Mouse (Mus musculus) heart, embryonic 12.5 days (tissue): ENCODE results near the gene Tmem60. TPM values are rescaled to one million over a fixed set of nuclear protein-coding genes. Genes with fewer than 3 reads are reported as not detected.
A peak's percentile ranks its signal among the peaks of the same experiment; 100 is the strongest.

Source experiments
- ATAC-seq: fragments of 200-750 bp; cut with Nextera tagmentation; 2 replicates; pipeline ENCODE4 v1.8.0; 2017; ENCODE audit warnings: moderate TSS enrichment, moderate library complexity; ENCODE audit not compliant: insufficient number of reproducible peaks, low FRiP score
- H3K27ac ChIP-seq: fragments of 300-500 bp; sonication (generic); 2 replicates; pipeline ENCODE4 v1.5.1; 2016; ENCODE audit warnings: mild to moderate bottlenecking, moderate library complexity; ENCODE audit not compliant: poor library complexity, severe bottlenecking
- H3K27me3 ChIP-seq: fragments of 300-500 bp; sonication (generic); replicated peaks from 2 replicates; pipeline ENCODE4 v1.6.1; 2016; ENCODE audit warnings: mild to moderate bottlenecking, moderate library complexity
- H3K36me3 ChIP-seq: fragments of 300-500 bp; sonication (generic); 2 replicates; pipeline ENCODE4 v1.6.1; 2016; ENCODE audit warnings: mild to moderate bottlenecking, moderate library complexity
- H3K4me1 ChIP-seq: fragments of 300-500 bp; sonication (generic); replicated peaks from 2 replicates; pipeline ENCODE4 v1.6.1; 2016; ENCODE audit warnings: mild to moderate bottlenecking
- H3K4me2 ChIP-seq: fragments of 300-500 bp; sonication (generic); 2 replicates; pipeline ENCODE4 v1.6.1; 2016; ENCODE audit warnings: mild to moderate bottlenecking, moderate library complexity
- H3K4me3 ChIP-seq: fragments of 300-500 bp; sonication (generic); 2 replicates; pipeline ENCODE4 v1.5.1; 2016; ENCODE audit warnings: mild to moderate bottlenecking
- H3K9ac ChIP-seq: fragments of 300-500 bp; sonication (generic); 2 replicates; pipeline ENCODE4 v1.6.1; 2016; ENCODE audit warnings: mild to moderate bottlenecking, moderate library complexity
- H3K9me3 ChIP-seq: fragments of 300-500 bp; sonication (generic); replicated peaks from 2 replicates; pipeline ENCODE4 v1.6.1; 2016; ENCODE audit warnings: mild to moderate bottlenecking, moderate library complexity
- WGBS: fragments of 180-500 bp; shearing (Covaris S2); methylation state at CpG from one replicate; pipeline ENCODE4 v1.1.7; 2016; 5-methylcytosine and 5-hydroxymethylcytosine counted together
- polyA plus RNA-seq: library from polyadenylated mRNA; unstranded; fragments of >200 nt; fragmentation: Nextera tagmentation; extraction: Ambion mirVana; gene quantifications from 2 replicates; pipeline ENCODE4 v1.2.1, GENCODE M21; 2016

The Tmem60 gene
- polyA plus RNA-seq = 50.4 and 51.1 TPM in 2 replicates

DNA sequence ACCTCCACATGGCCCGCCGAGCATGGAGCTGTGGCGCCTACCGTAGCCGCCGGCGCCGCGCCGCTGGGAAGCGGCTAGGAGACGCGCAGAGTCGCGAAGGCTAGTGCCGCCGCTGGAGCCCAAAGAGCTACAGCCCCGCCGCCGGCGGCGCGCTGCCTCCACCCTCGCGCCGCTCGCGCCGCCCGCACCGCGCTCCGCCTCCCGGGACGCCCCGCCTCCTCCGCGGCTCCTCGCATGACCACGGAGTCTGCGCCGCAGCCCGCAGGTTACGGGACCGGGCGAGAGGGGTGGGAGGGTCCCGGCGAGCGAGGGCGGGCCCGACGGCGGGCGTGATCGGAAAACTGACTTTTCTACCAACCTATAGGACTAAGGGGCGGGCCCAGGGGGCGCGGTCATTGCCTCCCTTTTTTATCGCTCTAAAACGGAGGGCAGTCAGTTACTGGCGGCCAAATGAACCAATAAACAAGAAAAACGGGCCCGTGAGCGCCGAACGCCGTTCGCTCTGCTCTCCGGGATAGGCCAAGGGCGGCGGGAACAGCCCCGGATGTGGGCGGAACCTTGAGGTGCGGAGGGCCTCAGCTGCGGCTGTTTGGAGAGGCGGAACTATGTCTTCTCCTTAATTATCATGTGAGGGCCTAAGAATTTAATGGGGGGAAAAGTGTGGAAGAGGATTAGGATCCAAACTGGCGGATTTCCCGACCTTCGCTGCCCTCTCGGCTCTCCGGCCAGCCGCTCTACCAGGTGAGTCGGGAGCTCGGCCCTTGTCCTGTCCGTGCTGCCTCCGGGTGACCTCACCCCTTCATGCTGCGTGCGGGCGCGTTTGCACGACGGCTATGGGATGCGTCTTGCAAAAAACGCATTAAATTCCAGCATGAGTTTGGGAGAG, at the start of gene Tmem60, which contains the start of gene Phtf2:
Gene Tmem60 (plus strand): TSS at position 277 of the 886 bp plus-strand sequence.
Gene Phtf2 (minus strand): TSS at position 210 of the 886 bp plus-strand sequence.
- under 1% methylated on average over 92 of the region's 94 CpGs for WGBS
- peak; percentile 99 for ATAC-seq
- Histone ChIP-seq H3K4me1 (peaks cover 29% of the 10 kb centered on the region), H3K4me3 (peak within 1 kb of the TSS; percentile 93), H3K9me3 (no peaks in the 10 kb centered on the region), H3K36me3 (peaks cover 15% of the 10 kb centered on the region), H3K4me2 (peak within 1 kb of the TSS; percentile 84), H3K27ac (peak within 1 kb of the TSS; percentile 96), H3K27me3 (no peaks in the 10 kb centered on the region), H3K9ac (peak within 1 kb of the TSS; percentile 91)

DNA sequence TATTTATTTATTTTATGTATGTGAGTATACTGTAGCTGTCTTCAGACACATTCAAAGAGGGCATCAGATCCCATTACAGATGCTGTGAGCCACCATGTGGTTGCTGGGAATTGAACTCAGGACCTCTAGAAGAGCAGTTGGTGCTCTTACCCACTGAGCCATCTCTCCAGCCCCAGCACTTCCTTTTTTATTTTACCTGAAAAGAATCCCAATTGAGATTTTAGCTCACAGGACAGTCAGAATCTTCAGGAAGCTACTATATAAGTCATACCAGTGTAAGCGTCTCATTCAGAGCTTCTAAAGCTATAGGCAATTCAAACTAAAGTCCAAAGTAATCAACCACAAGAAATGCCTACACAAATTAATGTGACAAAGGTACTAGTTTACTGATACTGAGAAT, 47.6 kb upstream of the Tmem60 start:
- peaks cover 12% of the 10 kb centered on the region for H3K4me1 ChIP-seq
- H3K36me3 ChIP-seq = peaks cover 10% of the 10 kb centered on the region; the same call in 1 of the 2 replicates
- ATAC-seq = no peak
- H3K4me3 ChIP-seq = no peak overlapping the region
- no peaks in the 10 kb centered on the region for H3K27me3 ChIP-seq
- no peaks in the 10 kb centered on the region for H3K9me3 ChIP-seq
- no peak overlapping the region for H3K27ac ChIP-seq
- WGBS = 96% methylated on average over 1 of the region's 1 CpGs
- H3K9ac ChIP-seq = no peak overlapping the region
- no peak overlapping the region for H3K4me2 ChIP-seq

DNA sequence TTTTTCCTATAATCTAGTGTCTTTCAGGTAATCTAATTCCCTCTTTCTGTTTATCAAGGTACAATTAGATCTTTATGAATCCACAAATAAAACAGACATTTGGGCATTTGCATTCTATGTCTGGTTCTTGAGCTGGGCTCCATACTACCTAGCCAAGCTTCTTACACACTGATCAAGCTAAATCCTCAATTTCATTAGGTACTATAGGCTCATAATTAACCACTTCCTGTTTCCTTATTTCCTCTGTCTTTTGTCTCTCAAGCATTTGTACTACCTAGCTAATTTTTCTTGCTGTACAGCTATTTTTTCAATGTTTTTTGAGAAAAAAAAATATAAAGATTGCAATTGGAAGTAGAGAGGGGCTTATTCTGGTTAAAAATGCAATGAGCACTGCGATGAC, 44.9 kb upstream of the Tmem60 start:
- no peaks in the 10 kb centered on the region for H3K27me3 ChIP-seq
- H3K4me2 ChIP-seq = no peak overlapping the region
- H3K4me3 ChIP-seq = no peak overlapping the region
- no peaks in the 10 kb centered on the region for H3K9me3 ChIP-seq
- H3K4me1 ChIP-seq = peaks cover 9% of the 10 kb centered on the region
- WGBS = 95% methylated on average over 1 of the region's 1 CpGs
- peaks cover 10% of the 10 kb centered on the region; the same call in 1 of the 2 replicates for H3K36me3 ChIP-seq
- H3K9ac ChIP-seq = no peak overlapping the region
- no peak for ATAC-seq
- no peak overlapping the region for H3K27ac ChIP-seq

DNA sequence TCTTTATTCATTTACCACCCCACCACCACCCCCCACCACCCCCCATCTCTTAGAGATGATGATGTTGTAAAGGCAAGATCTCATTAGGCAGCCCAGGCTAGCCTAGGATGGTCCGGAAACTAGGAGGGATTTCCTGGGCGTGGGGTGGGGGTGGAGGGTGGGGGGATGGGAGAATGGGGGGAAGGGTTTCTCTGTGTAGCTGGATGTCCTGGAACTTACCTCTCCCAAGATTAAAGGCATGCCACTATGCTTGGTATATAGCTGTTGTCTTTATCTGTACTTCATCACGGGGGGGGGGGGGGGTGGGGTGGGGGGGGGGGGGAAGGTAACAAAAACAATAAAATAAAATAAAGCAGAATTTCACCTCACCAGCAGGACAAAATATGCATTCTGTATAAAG, 38.6 kb upstream of the Tmem60 start:
- ATAC-seq = no peak
- H3K4me1 ChIP-seq = peaks cover 12% of the 10 kb centered on the region
- H3K27ac ChIP-seq = no peak overlapping the region
- no peaks in the 10 kb centered on the region for H3K27me3 ChIP-seq
- 83% methylated on average over 1 of the region's 3 CpGs for WGBS
- no peaks in the 10 kb centered on the region for H3K36me3 ChIP-seq
- H3K9ac ChIP-seq = no peak overlapping the region
- no peaks in the 10 kb centered on the region for H3K9me3 ChIP-seq
- H3K4me3 ChIP-seq = no peak overlapping the region
- H3K4me2 ChIP-seq = no peak overlapping the region

DNA sequence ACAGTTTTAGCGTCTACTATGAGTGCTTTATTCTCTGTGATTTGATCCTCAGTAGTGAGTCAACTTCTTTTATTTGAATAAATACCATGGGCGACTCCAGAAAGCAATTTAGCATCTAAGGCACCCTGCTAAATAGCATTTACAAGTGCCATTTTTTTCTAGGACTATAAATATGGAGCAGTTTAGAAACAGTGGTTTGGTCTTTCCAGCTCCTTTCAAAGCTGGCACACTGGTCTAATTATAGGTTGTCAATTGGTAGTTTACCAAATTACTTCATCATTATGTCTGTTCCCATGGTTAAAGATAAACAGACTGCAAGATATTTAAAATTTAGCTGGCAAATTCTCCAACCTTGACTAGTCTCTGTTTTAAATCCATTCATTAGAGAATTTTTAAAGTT, 38.2 kb upstream of the Tmem60 start:
- no peak overlapping the region for H3K4me2 ChIP-seq
- H3K9ac ChIP-seq = no peak overlapping the region
- WGBS = 87% methylated on average over 2 of the region's 2 CpGs
- no peak for ATAC-seq
- no peaks in the 10 kb centered on the region for H3K36me3 ChIP-seq
- no peaks in the 10 kb centered on the region for H3K27me3 ChIP-seq
- H3K9me3 ChIP-seq = no peaks in the 10 kb centered on the region
- peaks cover 12% of the 10 kb centered on the region for H3K4me1 ChIP-seq
- no peak overlapping the region for H3K4me3 ChIP-seq
- H3K27ac ChIP-seq = no peak overlapping the region

DNA sequence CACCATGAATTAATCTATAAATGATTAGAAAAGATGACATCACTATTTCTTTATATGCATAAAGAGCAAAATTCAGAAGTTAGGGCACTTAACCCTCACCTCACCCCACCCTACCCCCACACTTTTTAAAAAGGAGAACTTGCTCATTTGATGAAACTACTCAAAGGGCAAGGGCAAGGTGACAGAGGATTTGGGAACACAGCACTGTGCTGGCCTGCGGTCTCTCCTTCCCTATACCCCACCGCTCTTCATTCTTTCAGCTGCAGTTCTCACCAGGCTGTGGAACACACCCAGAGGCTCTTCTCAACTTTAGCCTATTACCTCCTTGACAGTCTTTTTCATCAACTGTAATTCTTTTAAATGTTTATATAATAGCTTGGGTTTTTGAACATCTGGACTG, 35.0 kb upstream of the Tmem60 start:
- 93% methylated on average over 2 of the region's 2 CpGs for WGBS
- ATAC-seq = no peak
- H3K4me1 ChIP-seq = peaks cover 3% of the 10 kb centered on the region; the same call in 1 of the 2 replicates
- H3K4me3 ChIP-seq = no peak overlapping the region
- no peak overlapping the region for H3K27ac ChIP-seq
- H3K4me2 ChIP-seq = no peak overlapping the region
- no peaks in the 10 kb centered on the region for H3K9me3 ChIP-seq
- peaks cover 2% of the 10 kb centered on the region; the same call in 1 of the 2 replicates for H3K36me3 ChIP-seq
- no peak overlapping the region for H3K9ac ChIP-seq
- no peaks in the 10 kb centered on the region for H3K27me3 ChIP-seq

DNA sequence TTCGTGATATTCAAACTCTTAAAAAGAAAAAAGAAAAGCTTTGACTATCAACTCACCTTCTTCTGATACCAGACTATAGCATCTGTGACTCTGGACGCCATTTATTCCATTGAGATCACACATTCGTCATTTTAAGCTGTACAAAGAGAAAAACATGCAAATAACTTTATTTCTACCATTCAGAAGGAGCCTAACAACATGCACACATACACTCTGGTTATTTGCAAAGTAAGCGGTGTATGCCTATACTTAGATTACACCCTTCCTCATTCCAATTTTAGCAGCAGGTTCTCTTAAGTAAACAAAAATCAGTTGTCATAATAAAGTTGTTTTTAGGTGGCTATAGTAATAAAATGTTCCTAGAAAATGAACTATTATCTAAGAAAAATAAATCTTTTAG, 26.9 kb upstream of the Tmem60 start:
- WGBS = 84% methylated on average over 4 of the region's 4 CpGs
- no peak overlapping the region for H3K27ac ChIP-seq
- H3K27me3 ChIP-seq = no peaks in the 10 kb centered on the region
- no peak overlapping the region for H3K4me3 ChIP-seq
- H3K4me2 ChIP-seq = no peak overlapping the region
- no peaks in the 10 kb centered on the region for H3K4me1 ChIP-seq
- no peak overlapping the region for H3K9ac ChIP-seq
- 0 out of 2 replicates have a peak, but pooled peaks cover 2% of the 10 kb centered on the region for H3K9me3 ChIP-seq
- no peak for ATAC-seq
- H3K36me3 ChIP-seq = peaks cover 13% of the 10 kb centered on the region; the same call in 1 of the 2 replicates

DNA sequence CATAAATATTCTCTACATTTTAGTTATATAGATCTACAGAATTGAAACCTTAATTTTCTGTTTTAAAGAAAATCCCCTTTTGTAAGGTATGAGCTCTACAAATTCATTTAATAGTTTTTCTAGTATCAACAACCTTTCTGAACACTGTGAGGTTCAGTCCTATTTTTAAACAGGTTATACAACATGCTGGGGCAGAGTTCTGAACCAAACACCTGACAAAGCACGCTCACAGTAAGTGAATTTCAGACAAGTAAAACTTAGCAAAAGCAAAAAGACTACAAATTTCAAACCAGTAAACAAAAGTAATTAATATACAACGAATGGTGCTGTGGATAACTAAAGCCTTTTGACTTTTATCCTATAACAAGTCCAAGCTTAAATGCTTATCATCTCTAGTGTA, 23.6 kb upstream of the Tmem60 start:
- Histone ChIP-seq H3K27ac (no peak overlapping the region), H3K9me3 (0 out of 2 replicates have a peak, but pooled peaks cover 2% of the 10 kb centered on the region), H3K4me1 (no peaks in the 10 kb centered on the region), H3K4me2 (no peak overlapping the region), H3K27me3 (no peaks in the 10 kb centered on the region), H3K36me3 (peaks cover 10% of the 10 kb centered on the region; the same call in 1 of the 2 replicates), H3K4me3 (no peak overlapping the region), H3K9ac (no peak overlapping the region)
- 93% methylated on average over 2 of the region's 2 CpGs for WGBS
- no peak for ATAC-seq

DNA sequence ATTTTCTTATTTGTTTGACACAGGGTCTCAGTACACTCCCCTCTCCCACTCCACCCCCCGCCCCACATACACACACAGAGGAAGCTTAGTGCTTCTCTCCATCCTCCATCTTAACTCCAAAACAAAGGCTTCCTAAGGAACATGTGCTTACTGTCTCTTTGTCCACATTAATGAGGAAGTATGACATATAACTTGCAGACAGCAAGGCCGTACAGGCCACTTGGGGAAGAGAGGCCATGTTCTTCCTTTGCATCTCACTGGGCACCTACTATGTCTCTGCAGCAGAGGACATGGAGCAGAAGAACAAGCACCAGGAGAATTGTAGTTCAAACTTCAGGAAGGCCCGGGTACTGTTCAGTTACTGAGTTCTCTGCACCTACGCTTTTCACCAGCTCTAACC, 21.4 kb upstream of the Tmem60 start:
- Histone ChIP-seq H3K4me1 (0 out of 2 replicates have a peak, but pooled peaks cover 3% of the 10 kb centered on the region), H3K27ac (no peak overlapping the region), H3K27me3 (no peaks in the 10 kb centered on the region), H3K9ac (no peak overlapping the region), H3K9me3 (0 out of 2 replicates have a peak, but pooled peaks cover 2% of the 10 kb centered on the region), H3K4me2 (no peak overlapping the region), H3K4me3 (no peak overlapping the region), H3K36me3 (peaks cover 7% of the 10 kb centered on the region; the same call in 1 of the 2 replicates)
- ATAC-seq = no peak
- 87% methylated on average over 4 of the region's 4 CpGs for WGBS

DNA sequence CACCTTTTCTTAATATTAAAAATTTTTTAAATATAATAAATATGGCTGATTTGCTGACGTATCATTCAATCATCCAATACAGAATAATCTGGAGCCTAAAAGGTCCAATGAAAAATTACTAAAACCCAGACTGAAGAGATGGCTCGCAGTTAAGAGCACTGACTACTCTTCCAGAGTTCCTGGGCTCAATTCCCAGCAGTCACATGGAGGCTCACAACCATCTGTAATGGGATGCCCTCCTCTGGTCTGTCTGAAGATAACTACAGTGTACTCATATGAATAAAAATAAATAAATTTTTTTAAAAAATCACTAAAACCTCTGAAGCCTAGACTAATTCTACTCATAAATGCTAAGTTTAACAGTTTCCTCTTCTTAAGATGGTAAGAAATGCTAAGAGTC, 20.1 kb upstream of the Tmem60 start:
- 91% methylated on average over 2 of the region's 2 CpGs for WGBS
- no peaks in the 10 kb centered on the region for H3K27me3 ChIP-seq
- ATAC-seq = no peak
- 0 out of 2 replicates have a peak, but pooled peaks cover 2% of the 10 kb centered on the region for H3K9me3 ChIP-seq
- H3K27ac ChIP-seq = no peak overlapping the region
- no peak overlapping the region for H3K4me3 ChIP-seq
- H3K36me3 ChIP-seq = peaks cover 7% of the 10 kb centered on the region; the same call in 1 of the 2 replicates
- H3K4me1 ChIP-seq = 0 out of 2 replicates have a peak, but pooled peaks cover 3% of the 10 kb centered on the region
- no peak overlapping the region for H3K4me2 ChIP-seq
- H3K9ac ChIP-seq = no peak overlapping the region

DNA sequence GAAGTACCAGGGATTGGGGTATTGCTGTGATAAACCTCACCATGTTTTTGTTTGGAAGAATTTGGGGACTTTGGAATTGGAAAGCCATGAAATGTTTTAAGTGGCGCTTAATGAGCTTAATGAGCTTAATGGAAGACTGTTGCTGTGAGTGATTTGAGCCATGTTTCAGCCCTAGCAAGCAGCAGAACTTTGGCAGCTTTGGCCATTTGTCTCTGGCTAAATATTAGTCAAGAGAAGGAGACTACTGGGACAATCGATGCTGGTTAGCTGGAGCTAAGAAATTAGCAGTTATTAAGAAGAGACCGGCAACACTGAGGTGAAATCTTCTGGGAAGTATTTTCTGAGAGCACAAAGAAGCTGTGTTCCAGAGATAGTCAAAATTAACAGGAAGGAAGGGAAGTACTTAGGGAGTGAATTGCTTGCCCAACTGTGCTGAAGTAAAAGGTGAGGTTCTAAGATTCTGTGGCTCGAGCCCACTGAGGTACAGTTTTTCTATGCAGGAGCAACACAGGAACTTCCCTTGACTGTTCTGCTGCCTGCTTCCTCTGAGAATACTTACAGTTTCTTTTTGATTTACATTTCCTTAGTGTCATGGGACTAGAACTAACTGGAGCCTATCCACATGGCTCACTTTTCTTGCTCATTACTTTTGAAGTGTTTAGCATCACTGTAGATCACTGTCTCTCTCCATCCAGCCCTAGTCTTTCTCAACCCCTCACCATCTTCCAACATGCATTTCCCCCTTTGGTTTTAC, 17.6 kb upstream of the Tmem60 start:
- H3K4me1 ChIP-seq = 0 out of 2 replicates have a peak, but pooled peaks cover 3% of the 10 kb centered on the region
- H3K27me3 ChIP-seq = no peaks in the 10 kb centered on the region
- 73% methylated on average over 4 of the region's 4 CpGs for WGBS
- no peak overlapping the region for H3K4me2 ChIP-seq
- no peak overlapping the region for H3K9ac ChIP-seq
- 0 out of 2 replicates have a peak, but pooled peaks cover under 1% of the 10 kb centered on the region for H3K9me3 ChIP-seq
- H3K27ac ChIP-seq = no peak overlapping the region
- peaks cover under 1% of the 10 kb centered on the region; the same call in 1 of the 2 replicates for H3K36me3 ChIP-seq
- ATAC-seq = no peak
- no peak overlapping the region for H3K4me3 ChIP-seq
